Mouse (Mus musculus) layer of hippocampus, adult 11-12 months (tissue): ENCODE data around the gene Ccnl1.

Experiments
- DNase-seq: peaks from one replicate; pipeline ENCODE4 v3.0.0; 2022; ENCODE audit warnings: low spot score

Ccnl1 gene

GRCm38 (mm10) chr3:65927101-65927501 is 30.9 kb downstream of the Ccnl1 start:
- no peak for DNase-seq

DNA sequence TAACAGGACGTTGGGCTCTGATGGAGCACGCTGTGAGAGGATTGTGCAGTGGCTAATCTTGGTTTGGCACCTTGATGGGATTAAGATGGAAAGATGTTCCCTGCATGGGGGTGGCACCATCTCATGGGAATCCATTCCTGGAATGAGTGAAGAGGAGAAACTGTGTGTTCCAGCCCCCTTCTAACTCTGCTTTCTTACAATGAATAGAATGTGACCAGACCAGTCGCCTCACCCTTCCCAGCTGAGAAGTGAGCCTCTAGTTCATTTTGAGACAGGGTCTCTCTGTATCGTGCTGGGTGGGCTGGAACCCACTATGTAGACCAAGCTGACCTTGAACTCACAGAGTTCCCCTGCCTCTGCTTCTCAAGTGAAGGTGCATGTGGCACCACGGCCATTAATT is 31.6 kb downstream of the Ccnl1 start:
- no peak for DNase-seq

DNA sequence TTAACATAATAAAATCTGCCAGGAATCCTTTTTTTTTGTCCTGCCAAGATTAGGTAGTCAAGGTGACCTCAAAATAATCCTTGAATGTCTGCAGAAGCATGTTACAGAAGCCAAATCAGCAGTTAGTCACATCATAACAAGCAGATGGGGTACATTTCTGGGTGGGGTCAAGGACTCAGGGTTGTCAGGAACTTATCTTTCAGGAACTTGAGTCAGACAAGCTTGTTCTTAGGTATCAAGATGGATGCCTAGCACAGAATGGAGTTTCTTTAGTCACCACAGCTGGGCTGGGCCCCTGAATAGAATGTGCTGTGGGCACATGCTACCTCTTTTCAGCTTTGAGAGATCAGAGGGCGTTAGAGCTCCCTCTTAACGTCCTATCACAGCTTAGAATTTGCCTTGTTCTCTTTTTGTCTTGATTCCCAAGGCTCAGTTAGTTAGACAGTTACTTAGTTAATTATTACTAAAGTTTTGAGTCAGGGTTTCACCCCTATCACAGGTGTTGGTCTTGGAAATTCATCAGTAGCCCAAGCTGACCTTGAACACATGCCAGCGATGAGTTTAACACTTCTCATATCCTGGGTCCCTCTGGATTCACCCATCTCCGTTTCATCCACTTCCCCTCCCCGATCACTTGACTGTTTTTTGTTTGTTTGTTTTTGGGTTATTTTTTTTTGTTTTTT is 32.9 kb downstream of the Ccnl1 start:
- DNase-seq, result no peak

- peak; percentile 15 for DNase-seq
Observed at GRCm38 (mm10) chr3:65922420-65922819, 35.6 kb downstream of the Ccnl1 start.

DNA sequence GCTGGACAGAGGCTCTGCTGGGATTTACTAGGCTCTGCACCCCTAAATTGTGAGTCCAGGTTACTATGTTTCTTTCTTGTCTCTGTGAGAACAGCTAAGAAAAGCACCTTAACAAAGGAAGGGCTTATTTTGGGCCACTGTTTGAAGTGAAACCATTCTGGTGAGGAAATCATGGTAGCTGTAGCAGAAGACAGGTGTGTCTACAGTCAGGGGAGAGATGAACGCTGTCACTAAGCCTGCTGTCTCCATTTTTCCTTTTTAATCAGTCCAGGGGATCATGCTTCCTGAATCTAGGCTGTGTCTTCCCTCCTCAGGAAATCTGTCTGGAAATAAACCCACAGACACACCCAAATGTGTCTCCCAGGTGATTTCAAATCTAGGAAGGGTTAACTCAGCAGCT is 36.4 kb downstream of the Ccnl1 start:
- DNase-seq, result no peak

- DNase-seq, result no peak
Observed at GRCm38 (mm10) chr3:65919016-65919415, 39.0 kb downstream of the Ccnl1 start.

GRCm38 (mm10) chr3:65912928-65913327 is 45.1 kb downstream of the Ccnl1 start:
- DNase-seq, result no peak

DNA sequence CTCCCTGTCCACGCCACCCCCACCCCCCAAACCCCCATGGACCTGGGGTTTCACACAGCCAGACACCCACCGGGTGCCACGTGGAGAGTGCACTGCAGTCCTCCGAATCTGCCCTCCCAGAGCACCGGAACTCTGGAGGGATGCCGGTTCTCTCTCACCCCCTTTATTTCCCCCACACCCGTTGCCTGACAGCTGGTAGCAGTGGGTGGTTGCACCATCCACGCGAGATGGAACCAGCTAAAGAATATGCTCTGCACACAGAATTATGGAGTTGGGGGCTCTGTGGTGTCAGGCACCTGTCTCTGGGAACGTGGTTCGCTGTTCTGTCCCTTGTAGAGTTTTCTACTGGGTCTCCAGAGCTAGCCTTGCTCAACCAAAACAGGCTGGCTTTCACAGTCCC is 45.8 kb downstream of the Ccnl1 start:
- peak; percentile 35 for DNase-seq

GRCm38 (mm10) chr3:65911265-65911664 is 46.8 kb downstream of the Ccnl1 start:
- DNase-seq, result no peak

- DNase-seq, result no peak
Observed at GRCm38 (mm10) chr3:65909454-65909853, 48.6 kb downstream of the Ccnl1 start.

GRCm38 (mm10) chr3:65907536-65907935 is 50.5 kb downstream of the Ccnl1 start:
- DNase-seq, result no peak

- no peak for DNase-seq
Observed at GRCm38 (mm10) chr3:65905281-65906169, 52.5 kb downstream of the Ccnl1 start.

- no peak for DNase-seq
Observed at GRCm38 (mm10) chr3:65904711-65905110, 53.3 kb downstream of the Ccnl1 start.

GRCm38 (mm10) chr3:65904106-65904505 is 53.9 kb downstream of the Ccnl1 start:
- DNase-seq, result no peak

GRCm38 (mm10) chr3:65898598-65899278 is 59.3 kb downstream of the Ccnl1 start:
- no peak for DNase-seq

DNA sequence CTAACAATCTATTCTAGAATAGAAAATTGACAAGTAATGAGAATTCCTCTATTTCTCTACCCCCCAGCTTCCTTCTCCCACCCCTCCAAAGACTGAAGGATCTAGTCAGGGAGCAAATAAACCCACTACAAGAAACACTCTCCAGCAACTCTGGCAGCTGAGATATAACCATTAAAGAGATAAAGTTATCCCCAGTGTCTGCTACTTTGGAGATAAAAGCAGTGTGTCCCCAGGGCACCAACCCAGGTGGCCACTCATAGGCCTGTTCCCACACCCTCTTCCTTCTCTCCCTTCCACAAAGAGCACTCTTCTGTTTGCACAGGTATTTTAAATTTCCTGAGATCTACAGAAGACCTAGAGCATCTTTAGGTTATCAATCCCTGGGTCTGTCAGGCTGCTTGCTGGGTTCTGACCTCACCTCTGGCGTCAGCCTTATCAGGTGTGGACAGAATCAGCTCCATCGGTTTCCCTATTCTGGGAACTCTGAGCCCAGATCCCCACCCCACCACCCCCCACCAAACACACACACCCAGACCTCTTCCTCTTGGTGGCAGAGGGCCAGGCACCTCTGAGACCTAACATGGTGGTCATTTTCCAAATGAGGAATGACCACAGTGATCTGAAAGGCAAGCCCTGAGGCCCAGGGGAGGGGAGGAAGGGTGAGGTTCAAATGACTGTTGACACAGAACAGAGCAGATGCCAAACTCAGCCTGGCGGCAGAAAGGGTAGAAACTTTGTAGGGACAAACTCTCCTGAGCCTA is 60.6 kb downstream of the Ccnl1 start:
- DNase-seq, result no peak
